Mouse (Mus musculus): Measurements from ENCODE around the gene Slc45a2. TPM values are rescaled to one million over a fixed set of nuclear protein-coding genes. Genes with fewer than 3 reads are reported as not detected.

Gene Slc45a2
- polyA plus RNA-seq, 1 experiment = not detected

GRCm38 (mm10) chr15:10990411-10990810 is 10.1 kb upstream of the Slc45a2 start:
- H3K79me2 ChIP-seq (ENCODE audit: control insufficient read depth, insufficient read depth) = no peaks in the 10 kb centered on the region
- peaks cover 32% of the 10 kb centered on the region for H3K36me3 ChIP-seq (ENCODE audit: control insufficient read depth, insufficient read depth)
- H3ac ChIP-seq (ENCODE audit: control insufficient read depth, insufficient read length) = no peak overlapping the region
- no peaks in the 10 kb centered on the region for H3K27me3 ChIP-seq (ENCODE audit: control insufficient read depth, insufficient read depth, insufficient read length)
- TF ChIP-seq USF1 (IDR thresholded peaks at IDR 0.05; ENCODE audit: low read depth) = no peak
- no peak for TF ChIP-seq MYOD1 (IDR thresholded peaks at IDR 0.05; ENCODE audit: control insufficient read depth in 1 of 3, insufficient read length in 2 of 3, low read depth in 2 of 3)
- TF ChIP-seq MAX (IDR thresholded peaks at IDR 0.05; ENCODE audit: low read depth) = no peak
- no peak for TF ChIP-seq E2F4 (IDR thresholded peaks at IDR 0.05; ENCODE audit: insufficient read depth)
- TF ChIP-seq CEBPB (IDR thresholded peaks at IDR 0.05; ENCODE audit: insufficient read depth, poor library complexity, severe bottlenecking) = no peak
- TF ChIP-seq POLR2A (IDR thresholded peaks at IDR 0.05; ENCODE audit: insufficient read length, low read depth) = no peak
- no peak for TF ChIP-seq POLR2AphosphoS2 (IDR thresholded peaks at IDR 0.05; ENCODE audit: insufficient read length, low read depth)
- TF ChIP-seq SRF (IDR thresholded peaks at IDR 0.05; ENCODE audit: control insufficient read depth, insufficient read length, low read depth) = no peak
- TF ChIP-seq TCF3 (IDR thresholded peaks at IDR 0.05; ENCODE audit: insufficient read length, low read depth) = no peak
- TF ChIP-seq REST (IDR thresholded peaks at IDR 0.05; ENCODE audit: insufficient read depth, insufficient read length) = no peak
- no peak for TF ChIP-seq MYOG (IDR thresholded peaks at IDR 0.05; ENCODE audit: control insufficient read depth in 1 of 3, insufficient read depth in 1 of 3, insufficient read length in 2 of 3, low read depth in 2 of 3)
- TF ChIP-seq TCF12 (IDR thresholded peaks at IDR 0.05; ENCODE audit: insufficient read depth, poor library complexity, severe bottlenecking) = no peak
- H3K4me3 ChIP-seq = no peak overlapping the region
- H3K4me2 ChIP-seq (ENCODE audit: low read depth) = no peak overlapping the region

- no peak overlapping the region for H3ac ChIP-seq (ENCODE audit: control insufficient read depth, insufficient read length)
- no peak overlapping the region for H3K4me2 ChIP-seq (ENCODE audit: low read depth)
- H3K27me3 ChIP-seq (ENCODE audit: control insufficient read depth, insufficient read depth, insufficient read length) = no peaks in the 10 kb centered on the region
- peaks cover 42% of the 10 kb centered on the region for H3K36me3 ChIP-seq (ENCODE audit: control insufficient read depth, insufficient read depth)
- TF ChIP-seq REST (IDR thresholded peaks at IDR 0.05; ENCODE audit: insufficient read depth, insufficient read length) (no peak), USF1 (IDR thresholded peaks at IDR 0.05; ENCODE audit: low read depth) (no peak), TCF3 (IDR thresholded peaks at IDR 0.05; ENCODE audit: insufficient read length, low read depth) (no peak), POLR2A (IDR thresholded peaks at IDR 0.05; ENCODE audit: insufficient read length, low read depth) (no peak), MYOG (IDR thresholded peaks at IDR 0.05; ENCODE audit: control insufficient read depth in 1 of 3, insufficient read depth in 1 of 3, insufficient read length in 2 of 3, low read depth in 2 of 3) (no peak), CEBPB (IDR thresholded peaks at IDR 0.05; ENCODE audit: insufficient read depth, poor library complexity, severe bottlenecking) (no peak), MAX (IDR thresholded peaks at IDR 0.05; ENCODE audit: low read depth) (no peak), E2F4 (IDR thresholded peaks at IDR 0.05; ENCODE audit: insufficient read depth) (no peak), POLR2AphosphoS2 (IDR thresholded peaks at IDR 0.05; ENCODE audit: insufficient read length, low read depth) (no peak), TCF12 (IDR thresholded peaks at IDR 0.05; ENCODE audit: insufficient read depth, poor library complexity, severe bottlenecking) (no peak), SRF (IDR thresholded peaks at IDR 0.05; ENCODE audit: control insufficient read depth, insufficient read length, low read depth) (no peak), MYOD1 (IDR thresholded peaks at IDR 0.05; ENCODE audit: control insufficient read depth in 1 of 3, insufficient read length in 2 of 3, low read depth in 2 of 3) (no peak)
- H3K4me3 ChIP-seq = no peak overlapping the region
- H3K79me2 ChIP-seq (ENCODE audit: control insufficient read depth, insufficient read depth) = no peaks in the 10 kb centered on the region
Observed at GRCm38 (mm10) chr15:10991566-10991965, 9.0 kb upstream of the Slc45a2 start.

- Histone ChIP-seq H3K79me2 (ENCODE audit: control insufficient read depth, insufficient read depth) (no peaks in the 10 kb centered on the region), H3K4me2 (ENCODE audit: low read depth) (peak overlapping the region; percentile 19), H3K4me3 (no peak overlapping the region), H3K36me3 (ENCODE audit: control insufficient read depth, insufficient read depth) (peaks cover 16% of the 10 kb centered on the region), H3ac (ENCODE audit: control insufficient read depth, insufficient read length) (no peak overlapping the region), H3K27me3 (ENCODE audit: control insufficient read depth, insufficient read depth, insufficient read length) (no peaks in the 10 kb centered on the region)
- TF ChIP-seq REST (IDR thresholded peaks at IDR 0.05; ENCODE audit: insufficient read depth, insufficient read length) (no peak), SRF (IDR thresholded peaks at IDR 0.05; ENCODE audit: control insufficient read depth, insufficient read length, low read depth) (no peak), USF1 (IDR thresholded peaks at IDR 0.05; ENCODE audit: low read depth) (no peak), TCF12 (IDR thresholded peaks at IDR 0.05; ENCODE audit: insufficient read depth, poor library complexity, severe bottlenecking) (no peak), POLR2A (IDR thresholded peaks at IDR 0.05; ENCODE audit: insufficient read length, low read depth) (no peak), MYOD1 (IDR thresholded peaks at IDR 0.05; ENCODE audit: control insufficient read depth in 1 of 3, insufficient read length in 2 of 3, low read depth in 2 of 3) (no peak)
Observed at GRCm38 (mm10) chr15:10999832-11000231, 689 bp upstream of the Slc45a2 start.

- no peak overlapping the region for H3K4me3 ChIP-seq
- H3K27me3 ChIP-seq (ENCODE audit: control insufficient read depth, insufficient read depth, insufficient read length) = peaks cover 6% of the 10 kb centered on the region
- no peak overlapping the region for H3ac ChIP-seq (ENCODE audit: control insufficient read depth, insufficient read length)
- H3K36me3 ChIP-seq (ENCODE audit: control insufficient read depth, insufficient read depth) = no peaks in the 10 kb centered on the region
- H3K4me2 ChIP-seq (ENCODE audit: low read depth) = no peak overlapping the region
- TF ChIP-seq POLR2A (IDR thresholded peaks at IDR 0.05; ENCODE audit: insufficient read length, low read depth) = no peak
- TF ChIP-seq TCF12 (IDR thresholded peaks at IDR 0.05; ENCODE audit: insufficient read depth, poor library complexity, severe bottlenecking) = no peak
- no peak for TF ChIP-seq REST (IDR thresholded peaks at IDR 0.05; ENCODE audit: insufficient read depth, insufficient read length)
- no peak for TF ChIP-seq SRF (IDR thresholded peaks at IDR 0.05; ENCODE audit: control insufficient read depth, insufficient read length, low read depth)
- TF ChIP-seq E2F4 (IDR thresholded peaks at IDR 0.05; ENCODE audit: insufficient read depth) = no peak
- TF ChIP-seq MAX (IDR thresholded peaks at IDR 0.05; ENCODE audit: low read depth) = no peak
- TF ChIP-seq MYOD1 (IDR thresholded peaks at IDR 0.05; ENCODE audit: control insufficient read depth in 1 of 3, insufficient read length in 2 of 3, low read depth in 2 of 3) = no peak
- TF ChIP-seq USF1 (IDR thresholded peaks at IDR 0.05; ENCODE audit: low read depth) = no peak
- no peaks in the 10 kb centered on the region for H3K79me2 ChIP-seq (ENCODE audit: control insufficient read depth, insufficient read depth)
Observed at GRCm38 (mm10) chr15:11003791-11004190, 3.3 kb downstream of the Slc45a2 start.

- no peaks in the 10 kb centered on the region for H3K36me3 ChIP-seq (ENCODE audit: control insufficient read depth, insufficient read depth)
- no peak for TF ChIP-seq MAX (IDR thresholded peaks at IDR 0.05; ENCODE audit: low read depth)
- TF ChIP-seq TCF12 (IDR thresholded peaks at IDR 0.05; ENCODE audit: insufficient read depth, poor library complexity, severe bottlenecking) = no peak
- TF ChIP-seq REST (IDR thresholded peaks at IDR 0.05; ENCODE audit: insufficient read depth, insufficient read length) = no peak
- TF ChIP-seq CEBPB (IDR thresholded peaks at IDR 0.05; ENCODE audit: insufficient read depth, poor library complexity, severe bottlenecking) = no peak
- TF ChIP-seq POLR2AphosphoS2 (IDR thresholded peaks at IDR 0.05; ENCODE audit: insufficient read length, low read depth) = no peak
- TF ChIP-seq SRF (IDR thresholded peaks at IDR 0.05; ENCODE audit: control insufficient read depth, insufficient read length, low read depth) = no peak
- TF ChIP-seq MYOG (IDR thresholded peaks at IDR 0.05; ENCODE audit: control insufficient read depth in 1 of 3, insufficient read depth in 1 of 3, insufficient read length in 2 of 3, low read depth in 2 of 3) = no peak
- no peak for TF ChIP-seq USF1 (IDR thresholded peaks at IDR 0.05; ENCODE audit: low read depth)
- no peak for TF ChIP-seq TCF3 (IDR thresholded peaks at IDR 0.05; ENCODE audit: insufficient read length, low read depth)
- TF ChIP-seq POLR2A (IDR thresholded peaks at IDR 0.05; ENCODE audit: insufficient read length, low read depth) = no peak
- no peak for TF ChIP-seq E2F4 (IDR thresholded peaks at IDR 0.05; ENCODE audit: insufficient read depth)
- no peak for TF ChIP-seq MYOD1 (IDR thresholded peaks at IDR 0.05; ENCODE audit: control insufficient read depth in 1 of 3, insufficient read length in 2 of 3, low read depth in 2 of 3)
- no peaks in the 10 kb centered on the region for H3K79me2 ChIP-seq (ENCODE audit: control insufficient read depth, insufficient read depth)
Observed at GRCm38 (mm10) chr15:11004646-11005045, 4.1 kb downstream of the Slc45a2 start.

More at GRCm38 (mm10) chr15:11004646-11005045, 4.1 kb downstream of the Slc45a2 start:
- Histone ChIP-seq H3K27me3 (ENCODE audit: control insufficient read depth, insufficient read depth, insufficient read length) (peaks cover 6% of the 10 kb centered on the region), H3K4me2 (ENCODE audit: low read depth) (no peak overlapping the region), H3ac (ENCODE audit: control insufficient read depth, insufficient read length) (no peak overlapping the region), H3K4me3 (no peak overlapping the region)

Measured in myocyte (in vitro differentiated cells).